Mouse (Mus musculus) right cerebral cortex, postnatal 14 days (tissue): ENCODE data around the gene Dbnl.
A peak's percentile ranks its signal among the peaks of the same experiment; 100 is the strongest.
"Not testable (repeated sequence)": the region's sequence is repeated elsewhere in the genome, so short reads cannot be mapped to it uniquely, and the experiment has no call there.

Experiments used
- DNase-seq: peaks from one replicate; pipeline ENCODE4 v3.0.0; 2022

Gene Dbnl

DNA sequence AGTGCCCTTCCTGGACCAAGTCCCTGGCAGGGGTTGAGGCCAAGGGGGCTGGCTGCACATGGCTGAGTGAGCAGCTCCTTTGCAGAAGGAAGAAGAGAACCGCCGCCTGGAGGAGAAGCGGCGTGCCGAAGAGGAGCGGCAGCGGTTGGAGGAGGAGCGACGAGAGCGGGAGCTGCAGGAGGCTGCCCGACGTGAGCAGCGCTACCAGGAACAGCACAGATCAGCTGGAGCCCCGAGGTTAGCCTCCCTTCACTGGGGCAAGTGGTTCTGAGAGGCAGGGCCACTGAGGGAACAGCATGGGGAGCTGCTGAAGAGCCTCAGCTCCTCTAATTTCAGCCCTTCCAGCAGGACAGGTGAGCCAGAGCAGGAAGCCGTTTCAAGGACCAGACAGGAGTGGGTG, 8.7 kb downstream of the Dbnl start:
- DNase-seq: no peak

DNA sequence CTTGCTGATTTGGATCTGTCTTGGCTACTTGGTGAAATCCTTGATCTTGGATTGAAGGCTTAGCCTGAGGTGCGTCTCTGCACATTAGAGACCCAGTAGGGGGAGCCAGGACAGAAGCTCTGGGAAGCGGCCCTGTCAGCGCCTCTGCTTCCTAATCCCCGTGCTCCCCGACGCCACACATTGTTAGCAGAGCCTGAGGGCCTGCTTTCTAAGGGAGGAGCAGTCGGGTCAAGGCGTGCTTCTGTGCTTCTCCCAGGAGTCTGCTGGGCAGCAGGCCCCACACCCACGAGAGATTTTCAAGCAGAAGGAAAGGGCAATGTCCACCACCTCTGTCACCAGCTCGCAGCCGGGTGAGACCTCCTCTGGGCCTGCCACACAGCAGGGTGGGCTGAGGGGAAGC, 9.1 kb downstream of the Dbnl start:
- DNase-seq: no peak

DNA sequence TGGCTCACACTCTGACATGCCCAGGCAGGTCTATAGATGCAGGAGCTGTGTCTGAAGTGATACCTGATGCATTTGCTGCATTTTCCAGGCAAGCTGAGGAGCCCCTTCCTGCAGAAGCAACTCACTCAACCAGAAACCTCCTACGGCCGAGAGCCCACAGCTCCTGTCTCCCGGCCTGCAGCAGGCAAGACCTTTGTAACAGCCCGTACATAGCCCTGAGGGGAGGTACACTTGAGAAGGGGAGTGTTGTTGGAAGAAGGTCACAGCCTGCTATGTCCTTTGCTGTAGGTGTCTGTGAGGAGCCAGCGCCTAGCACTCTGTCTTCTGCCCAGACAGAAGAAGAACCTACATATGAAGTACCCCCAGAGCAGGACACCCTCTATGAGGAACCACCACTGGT, 9.6 kb downstream of the Dbnl start:
- no peak for DNase-seq

DNA sequence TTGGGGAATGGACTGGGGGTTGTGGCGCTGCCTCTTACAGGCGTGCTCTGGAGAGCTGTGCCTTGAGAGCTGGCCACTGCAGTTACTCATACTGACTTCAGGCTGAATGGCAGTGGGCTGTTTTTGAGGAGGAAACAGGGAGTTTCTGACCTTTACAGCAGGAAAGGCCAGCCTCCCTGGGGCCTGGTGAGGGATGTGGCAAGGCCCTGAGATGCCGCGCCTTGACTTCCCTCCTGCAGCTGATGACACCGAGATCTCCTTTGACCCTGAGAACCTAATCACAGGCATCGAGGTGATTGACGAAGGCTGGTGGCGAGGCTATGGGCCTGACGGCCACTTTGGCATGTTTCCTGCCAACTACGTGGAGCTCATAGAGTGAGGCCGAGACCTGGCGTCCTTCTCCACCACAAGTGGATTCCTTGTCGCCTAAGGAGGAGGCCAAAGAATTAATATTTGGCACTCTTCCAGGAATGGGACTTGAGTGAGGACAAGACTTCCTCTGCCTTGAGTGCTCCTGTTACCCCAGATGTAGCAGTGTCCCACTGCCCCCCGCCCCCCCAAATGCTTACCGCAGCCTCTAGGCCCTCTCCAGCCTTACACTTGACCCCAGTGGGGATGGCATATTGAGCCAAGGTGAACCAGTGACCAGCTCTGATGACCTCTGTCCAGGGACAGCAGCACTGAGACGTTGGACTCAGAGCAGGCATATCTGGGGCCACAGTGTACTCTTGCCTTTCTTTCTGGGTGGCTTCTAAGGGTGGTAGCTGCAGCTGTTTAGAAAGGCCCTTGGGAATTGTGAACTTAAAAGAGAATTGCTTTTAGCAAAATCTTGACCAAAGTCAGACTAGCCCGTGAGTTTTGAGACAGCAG, 11.6 kb downstream of the Dbnl start:
- DNase-seq: peak; percentile 3

DNA sequence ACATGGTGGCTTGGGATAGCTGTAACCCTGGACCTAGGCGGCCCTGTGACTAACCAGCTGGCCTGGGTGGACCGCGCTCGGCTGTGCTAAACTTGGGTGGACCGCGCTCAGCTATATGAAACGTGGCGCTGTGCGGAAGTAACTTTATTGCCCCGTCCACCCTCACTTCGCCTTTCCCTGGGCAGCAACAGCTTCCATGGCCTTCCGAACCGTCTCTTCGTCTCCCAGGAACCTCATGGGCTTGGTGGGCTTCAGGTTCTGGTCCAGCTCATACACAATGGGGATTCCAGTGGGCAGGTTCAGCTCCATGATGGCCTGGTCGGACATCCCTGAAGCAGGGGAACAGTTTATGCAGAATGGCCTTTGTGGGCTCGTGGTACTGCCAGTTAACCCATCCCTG, 13.2 kb downstream of the Dbnl start:
- no peak for DNase-seq

DNA sequence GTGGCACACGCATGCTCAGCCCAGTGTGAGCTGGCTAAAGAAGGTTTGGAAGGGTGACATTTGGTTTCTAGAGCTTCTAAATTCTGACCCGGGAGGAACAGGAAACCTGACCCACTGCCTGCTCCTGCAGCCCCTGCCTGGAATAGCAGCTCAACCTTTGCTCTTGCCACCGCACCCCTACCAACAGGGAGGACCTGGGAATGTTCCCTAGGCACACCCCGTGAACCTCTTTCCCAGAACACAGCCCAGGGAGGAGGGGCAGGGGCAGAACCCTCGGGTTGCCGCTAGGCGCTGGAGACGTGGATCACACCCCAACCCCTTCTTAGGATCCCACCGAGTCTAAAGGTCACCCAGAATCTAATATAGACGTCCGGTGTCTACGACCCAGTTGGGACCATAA, 13.7 kb downstream of the Dbnl start:
- no peak for DNase-seq

DNA sequence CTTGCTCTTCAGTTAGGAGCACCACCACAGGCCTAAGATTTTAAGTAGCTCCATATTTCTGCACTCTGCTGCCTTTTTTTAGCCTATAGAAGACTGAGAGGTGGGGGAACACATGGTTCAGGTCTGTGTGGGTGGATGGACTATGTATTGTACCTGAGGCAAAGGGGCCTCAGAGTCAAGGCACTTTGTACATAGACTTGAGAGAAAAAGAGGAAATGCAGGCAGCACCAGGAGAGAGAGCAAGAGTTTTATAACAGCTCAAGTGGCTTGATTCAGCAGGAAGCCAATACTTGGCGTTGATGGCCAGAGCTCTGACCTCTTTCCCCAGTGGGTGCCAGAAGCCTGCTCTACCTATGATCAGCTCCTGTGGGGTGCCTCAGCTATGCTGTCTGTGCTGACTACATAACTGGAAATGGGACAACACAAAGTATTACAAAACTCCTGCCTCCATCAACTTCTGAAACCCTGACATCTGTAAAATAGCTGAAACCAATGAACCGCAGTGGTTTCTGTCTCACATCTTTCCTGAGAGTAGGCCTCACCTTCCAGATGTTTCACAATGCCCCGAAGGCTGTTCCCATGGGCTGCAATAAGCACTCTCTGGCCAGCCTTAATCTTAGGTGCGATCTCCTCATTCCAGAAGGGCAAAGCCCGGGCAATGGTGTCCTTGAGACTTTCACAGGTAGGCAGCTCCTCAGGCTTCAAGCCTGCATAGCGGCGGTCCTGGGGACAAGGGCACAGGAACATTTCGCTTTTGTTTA, 14.3 kb downstream of the Dbnl start:
- no peak for DNase-seq

DNA sequence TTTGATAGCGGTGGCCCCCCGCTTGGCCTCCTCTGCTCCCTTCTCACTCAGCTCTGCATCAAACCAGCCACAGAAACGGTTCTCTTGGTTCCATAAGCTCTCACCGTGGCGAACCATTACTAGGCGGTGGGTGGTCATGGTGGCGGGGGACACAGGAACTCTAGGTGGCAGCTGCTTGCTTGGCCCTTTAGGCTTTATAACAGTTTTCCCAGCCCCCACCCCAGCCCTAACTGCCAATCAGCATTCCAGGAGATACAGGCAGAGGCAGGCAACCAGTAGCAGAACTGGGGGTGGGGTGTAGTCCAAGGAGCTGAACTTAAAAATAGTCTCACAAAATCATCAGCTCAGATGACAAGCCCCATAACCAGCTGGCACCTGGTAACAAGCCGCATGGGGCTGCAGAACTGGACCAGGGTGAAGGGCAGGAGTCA, 15.3 kb downstream of the Dbnl start, which contains the start of gene Pgam2:
Gene Pgam2, minus strand, starts transcription at position 183 of the 431 bp plus-strand sequence.
- no peak for DNase-seq

DNA sequence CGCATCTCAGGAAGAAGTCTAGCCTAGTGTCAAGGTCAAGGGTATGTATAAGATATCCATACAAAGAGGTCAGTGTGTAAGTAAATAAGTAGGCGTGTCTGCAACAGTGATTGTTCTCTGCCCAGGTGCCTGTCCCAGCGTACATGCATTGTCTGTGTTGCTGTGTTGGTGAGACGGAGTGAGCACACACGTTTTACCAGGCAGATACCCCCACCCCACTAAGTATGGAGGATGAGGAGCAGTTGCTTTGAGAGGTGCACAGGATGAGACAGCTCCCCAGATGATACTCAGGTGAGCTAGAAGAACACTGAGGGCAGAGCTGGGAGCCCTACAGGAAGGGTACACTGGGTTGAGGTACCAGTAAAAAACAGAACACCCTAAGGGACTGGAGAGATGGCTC, 15.9 kb downstream of the Dbnl start:
- DNase-seq: no peak

DNA sequence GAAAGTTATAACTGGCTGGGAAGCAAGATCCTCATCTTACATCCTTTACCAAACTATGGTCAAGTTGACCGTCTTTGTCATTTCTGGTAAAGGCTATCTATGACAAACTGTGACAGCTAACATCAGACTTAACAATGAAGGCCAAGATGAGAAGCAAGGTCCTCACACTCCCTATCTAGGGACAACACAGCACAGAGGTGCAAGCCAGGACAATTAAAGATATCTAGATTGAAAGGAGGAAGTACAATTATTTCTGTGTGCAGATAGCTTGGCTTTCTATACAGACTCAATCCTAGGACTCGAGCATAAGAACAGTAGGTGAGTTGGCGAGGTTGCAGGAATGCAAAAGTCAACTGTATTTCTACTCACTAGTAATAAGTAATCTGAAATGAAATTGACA, 17.4 kb downstream of the Dbnl start:
- no peak for DNase-seq

DNA sequence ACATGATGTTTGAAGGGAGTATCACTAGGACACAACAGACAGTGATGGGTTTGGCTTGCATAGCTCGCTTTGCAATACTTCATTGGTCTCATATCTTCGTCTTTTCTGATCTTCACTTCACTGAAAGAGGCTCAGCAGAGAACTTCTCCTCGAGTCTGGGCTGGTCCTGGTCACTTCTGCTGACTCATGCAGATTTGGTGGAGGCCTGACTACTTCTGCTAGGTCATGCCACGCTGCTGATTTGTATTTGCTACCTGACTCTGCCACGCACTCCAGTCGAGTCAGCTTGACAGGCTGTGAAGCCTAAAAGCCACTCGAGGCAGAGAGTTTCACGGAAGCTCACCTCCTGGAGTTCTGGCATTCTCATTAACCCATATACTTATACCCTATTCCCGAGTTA, 19.7 kb downstream of the Dbnl start:
- no peak for DNase-seq

DNA sequence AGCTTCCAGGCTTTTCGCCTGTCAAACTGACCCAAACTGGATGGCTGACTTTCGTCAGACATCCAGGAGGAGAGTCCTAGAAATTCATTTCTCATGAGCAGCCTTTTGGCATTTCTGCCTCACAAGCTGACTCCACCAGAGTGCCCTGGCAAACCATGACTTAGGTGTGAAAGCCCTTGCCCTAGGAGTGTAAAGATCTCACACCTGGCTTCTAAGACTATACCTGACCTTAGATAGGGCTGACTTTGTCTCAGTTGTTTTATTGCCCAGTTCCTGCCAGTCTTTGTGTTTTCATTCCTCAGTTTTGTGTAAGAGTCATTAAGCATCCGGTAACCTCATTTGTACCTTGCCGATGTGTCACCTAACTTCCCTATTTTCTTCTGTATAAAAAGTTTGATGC, 21.2 kb downstream of the Dbnl start:
- not testable (repeated sequence) for DNase-seq

DNA sequence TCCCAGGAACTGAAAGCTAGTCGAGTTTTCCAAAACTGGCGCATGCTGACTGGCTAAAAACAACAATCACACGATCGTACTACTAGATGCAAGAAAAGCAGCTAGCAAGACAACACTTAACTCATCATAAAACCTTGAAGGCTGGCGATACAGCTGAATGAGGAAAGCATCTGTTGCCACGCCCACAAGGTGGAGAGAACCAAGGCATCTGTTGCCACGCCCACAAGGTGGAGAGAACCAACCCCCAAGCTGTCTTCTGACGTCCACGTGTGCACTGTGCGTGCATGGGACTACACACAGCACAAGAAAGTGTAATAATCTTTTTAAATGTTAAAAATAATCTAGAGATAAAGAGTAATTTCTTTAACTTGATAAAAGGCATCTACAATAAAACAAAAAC, 25.1 kb downstream of the Dbnl start:
- no peak for DNase-seq

DNA sequence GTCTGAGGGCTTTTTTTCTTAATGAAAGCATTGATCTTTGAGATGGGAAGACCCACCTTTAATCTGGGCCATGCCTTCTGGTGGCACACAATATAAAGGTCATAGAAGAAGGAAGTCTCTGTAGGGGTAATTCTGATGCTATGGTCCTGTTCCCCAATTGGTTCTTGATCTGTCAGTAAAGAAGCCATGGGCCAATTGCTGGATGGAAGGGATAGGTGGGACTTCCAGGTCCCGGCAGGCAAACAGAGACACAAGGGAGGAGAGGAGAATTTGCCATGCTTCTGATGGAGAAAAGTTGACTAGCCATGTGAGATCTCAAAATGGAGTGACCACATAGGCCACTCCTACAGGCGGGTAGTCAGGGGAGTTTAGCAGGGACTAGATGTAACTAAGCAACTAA, 30.9 kb downstream of the Dbnl start:
- DNase-seq: no peak

DNA sequence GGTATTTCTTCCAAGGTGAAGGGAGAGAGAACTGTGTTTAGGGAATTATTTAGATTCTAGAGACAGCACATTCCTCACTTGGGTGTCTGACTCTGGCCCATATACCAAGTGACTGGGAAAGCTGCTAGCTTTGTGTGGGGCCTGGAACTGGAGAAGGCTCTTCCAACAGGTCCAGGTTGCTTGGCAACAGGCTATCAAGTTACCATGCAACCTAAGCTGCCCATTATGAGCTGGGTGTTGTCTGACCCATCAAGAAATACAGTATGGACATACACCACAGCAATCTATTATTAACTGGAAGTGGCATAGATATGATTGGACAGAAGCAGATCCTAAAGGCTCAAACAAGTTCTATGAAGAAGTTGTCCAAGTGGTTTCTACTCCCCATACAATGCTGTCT, 37.1 kb downstream of the Dbnl start:
- DNase-seq: no peak

DNA sequence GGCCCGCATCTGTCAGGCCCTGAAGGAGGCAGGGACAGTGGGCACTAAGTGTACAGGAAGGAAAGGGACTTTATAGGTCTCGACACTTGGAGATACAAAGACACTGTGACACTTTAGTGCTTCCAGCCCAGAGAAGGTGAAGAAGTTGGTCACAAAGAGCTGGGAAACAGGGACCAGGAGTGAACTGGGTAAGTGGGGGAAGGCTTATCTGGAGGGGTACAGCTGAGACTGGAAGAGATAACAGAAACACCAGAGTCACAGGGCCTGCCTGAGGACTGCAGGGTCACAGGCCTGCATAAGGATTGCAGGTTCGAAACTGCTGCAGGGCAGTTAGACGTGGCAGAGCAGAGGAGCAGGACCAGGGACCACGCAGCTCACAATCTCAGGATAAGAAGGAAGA, 39.6 kb downstream of the Dbnl start:
- no peak for DNase-seq

DNA sequence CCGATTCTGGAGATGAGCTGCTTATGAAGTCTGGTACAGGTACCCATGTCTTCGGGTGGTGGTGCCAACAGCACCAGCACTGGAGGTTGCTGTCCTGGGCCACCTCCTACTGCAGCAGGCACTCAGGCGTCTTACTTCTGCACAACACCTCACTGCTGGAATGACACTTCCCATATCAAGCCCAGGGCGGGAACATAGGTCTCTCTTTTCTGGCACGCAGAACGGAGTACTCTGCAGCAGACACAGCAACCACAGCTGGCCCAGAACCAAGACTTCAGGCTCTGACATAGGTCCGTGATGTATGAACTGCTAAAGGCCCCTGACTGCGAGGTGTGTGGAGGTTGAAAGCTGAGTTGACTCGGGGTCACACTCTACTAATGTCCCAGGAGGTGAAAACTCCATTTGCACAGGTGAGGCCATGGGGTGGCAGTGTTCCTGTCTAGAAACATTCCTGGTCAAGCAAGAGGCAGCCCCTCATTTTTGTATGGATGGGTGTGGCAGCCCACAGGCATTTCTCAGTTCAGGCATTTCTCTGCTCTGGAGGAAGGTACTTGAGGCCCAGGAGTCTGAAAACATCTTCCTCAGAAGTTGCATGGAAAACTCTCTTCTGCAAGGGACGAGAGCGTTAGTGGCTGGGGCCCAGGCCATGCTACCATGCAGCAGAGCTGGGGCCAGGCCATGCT, 40.4 kb downstream of the Dbnl start:
- DNase-seq: no peak

DNA sequence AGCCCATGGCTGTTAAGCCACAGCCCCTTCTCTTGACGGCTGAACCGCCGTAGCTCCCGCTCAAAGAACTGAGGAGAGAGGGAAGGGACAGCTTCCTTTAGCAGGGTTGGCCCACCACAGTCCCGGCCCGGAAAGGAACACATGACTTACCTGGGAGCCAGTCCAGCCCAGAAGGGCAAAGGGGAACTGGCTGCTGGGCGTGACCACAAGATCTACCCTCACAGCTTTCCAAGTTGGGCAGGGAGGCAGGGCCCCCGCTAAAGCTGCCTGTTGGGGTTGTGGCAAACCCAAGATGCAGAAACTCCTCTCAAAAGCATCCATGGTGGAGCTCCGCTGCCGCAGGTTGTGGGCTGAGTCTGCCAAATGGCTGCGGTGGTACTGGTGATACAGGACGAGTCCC, 41.0 kb downstream of the Dbnl start:
- no peak for DNase-seq

DNA sequence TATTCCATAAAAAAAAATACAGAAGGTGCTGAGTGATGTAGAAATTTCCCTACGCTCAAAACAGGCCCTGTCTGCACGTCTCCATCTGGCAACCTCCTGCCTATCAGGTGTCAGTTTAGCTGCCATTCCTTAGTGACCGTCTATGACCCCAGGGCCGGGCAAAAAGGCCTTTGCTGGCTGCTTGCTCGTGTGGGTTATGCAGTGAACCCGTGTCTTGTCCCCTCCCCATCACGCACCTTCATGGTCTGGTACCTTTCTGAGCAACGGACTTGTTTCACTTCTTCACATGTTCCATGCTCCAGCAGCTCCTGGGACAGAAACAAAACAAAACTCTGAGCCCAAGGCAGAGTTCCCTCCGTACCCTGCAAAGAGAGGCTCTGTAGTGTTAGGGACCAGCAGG, 46.2 kb downstream of the Dbnl start:
- no peak for DNase-seq

DNA sequence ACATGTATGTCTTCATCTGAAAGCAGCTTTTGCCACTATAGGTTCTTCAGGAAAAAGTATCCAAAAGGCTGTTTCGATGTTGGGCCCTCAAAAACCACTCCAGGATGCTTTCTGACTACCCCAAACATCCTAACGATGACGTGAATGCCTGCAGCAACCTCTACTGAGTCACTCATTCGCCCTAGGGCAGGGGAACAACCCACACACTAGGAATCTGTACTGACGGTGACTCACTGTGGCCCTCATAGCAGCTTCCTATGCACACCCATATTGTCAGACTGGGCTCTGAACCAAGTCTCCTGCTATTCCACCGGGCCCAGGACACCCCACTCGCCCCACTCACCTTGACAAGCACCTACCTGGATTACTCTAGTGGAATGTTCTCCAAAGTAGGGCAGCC, 46.8 kb downstream of the Dbnl start:
- DNase-seq: no peak

DNA sequence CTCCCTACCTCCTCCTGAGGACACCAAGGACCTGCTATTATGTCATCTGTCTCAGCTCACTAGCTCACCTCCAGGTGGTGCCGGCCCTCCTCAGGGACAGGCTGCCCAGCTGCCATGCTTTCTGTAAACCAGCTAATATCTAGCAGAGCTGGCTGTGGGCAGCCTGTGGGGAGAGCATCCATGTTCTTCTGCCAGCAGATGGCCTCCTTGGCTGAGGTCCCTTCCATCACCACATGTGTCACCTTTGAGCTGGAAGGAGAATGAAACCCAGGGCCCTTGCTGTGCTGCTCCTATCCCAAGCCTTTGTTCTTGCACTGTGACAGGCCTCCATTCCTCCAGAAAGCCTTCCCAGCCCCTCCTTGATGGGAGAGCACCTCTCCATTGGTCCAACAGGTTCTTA, 47.8 kb downstream of the Dbnl start:
- DNase-seq: no peak

DNA sequence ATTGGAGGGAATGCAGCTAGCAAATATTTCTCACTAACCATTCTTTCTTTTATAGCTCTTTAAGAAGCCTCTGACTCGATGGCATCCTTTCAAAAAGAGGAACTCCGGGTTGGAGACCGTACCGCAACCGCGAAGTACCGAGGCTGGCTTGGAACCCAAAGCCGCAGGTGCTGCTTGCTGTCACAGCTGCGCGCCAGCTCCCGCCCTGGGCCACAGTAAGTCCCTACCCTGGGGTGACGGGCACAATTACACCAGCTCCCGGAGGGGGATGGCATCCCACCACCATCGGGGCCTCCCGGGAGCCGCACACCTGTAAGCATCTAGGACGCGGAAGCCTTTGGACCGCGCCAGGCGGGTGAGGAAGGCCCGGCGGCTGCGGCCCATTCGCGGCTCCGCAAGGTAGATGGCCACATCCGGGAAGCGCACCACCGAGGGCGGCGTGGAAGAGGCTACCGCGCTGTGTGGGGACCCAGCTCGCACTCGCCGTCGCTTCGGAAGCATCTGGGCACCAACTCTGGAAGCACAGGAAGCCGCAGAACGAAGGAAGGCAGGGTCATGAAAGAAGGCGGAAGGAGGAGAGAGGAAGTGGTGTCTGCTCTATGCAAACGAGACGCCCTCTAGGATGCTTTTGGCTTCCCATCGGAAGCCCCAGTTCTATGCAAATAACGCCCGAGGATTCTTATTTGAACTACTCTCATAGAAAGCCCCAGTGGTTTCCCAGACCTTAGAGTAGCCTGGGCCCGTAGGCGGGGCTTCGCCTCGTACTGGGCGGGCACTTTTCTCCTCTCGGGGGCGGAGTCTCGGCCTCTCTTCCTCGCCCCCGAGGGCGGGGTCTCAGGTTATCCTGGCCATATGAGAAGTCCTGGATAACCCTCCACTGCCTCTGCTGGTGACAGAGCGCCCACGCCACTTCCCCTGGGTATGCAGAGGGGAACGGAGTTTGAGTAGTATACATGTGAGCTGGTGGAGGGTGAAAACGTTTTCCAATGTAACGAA, 49.3 kb downstream of the Dbnl start, which contains the start of gene Polm:
Gene Polm, minus strand, starts transcription at position 766 of the 996 bp plus-strand sequence.
- peak; percentile 76 for DNase-seq
